Mouse (Mus musculus) midbrain, embryonic 12.5 days (tissue): Measurements from ENCODE around the gene Mtor. TPM values are rescaled to one million over a fixed set of nuclear protein-coding genes. Genes with fewer than 3 reads are reported as not detected.
A peak's percentile ranks its signal among the peaks of the same experiment; 100 is the strongest.

Experiments
- ATAC-seq: fragments of 200-750 bp; cut with Nextera tagmentation; 2 replicates; pipeline ENCODE4 v1.8.0; 2017; ENCODE audit warnings: low read depth, moderate TSS enrichment, moderate library complexity; ENCODE audit not compliant: low FRiP score
- H3K27ac ChIP-seq: fragments of 300-500 bp; sonication (generic); replicated peaks from 2 replicates; pipeline ENCODE4 v1.5.1; 2016; ENCODE audit warnings: mild to moderate bottlenecking
- H3K27me3 ChIP-seq: fragments of 300-500 bp; sonication (generic); 2 replicates; pipeline ENCODE4 v1.6.1; 2016; ENCODE audit warnings: mild to moderate bottlenecking
- H3K36me3 ChIP-seq: fragments of 300-500 bp; sonication (generic); 2 replicates; pipeline ENCODE4 v1.6.1; 2016
- H3K4me1 ChIP-seq: fragments of 300-500 bp; sonication (generic); 2 replicates; pipeline ENCODE4 v1.6.1; 2016
- H3K4me2 ChIP-seq: fragments of 300-500 bp; sonication (generic); replicated peaks from 2 replicates; pipeline ENCODE4 v1.6.1; 2016; ENCODE audit warnings: mild to moderate bottlenecking, moderate library complexity
- H3K4me3 ChIP-seq: fragments of 300-500 bp; sonication (generic); 2 replicates; pipeline ENCODE4 v1.5.1; 2016; ENCODE audit warnings: mild to moderate bottlenecking
- H3K9ac ChIP-seq: fragments of 300-500 bp; sonication (generic); replicated peaks from 2 replicates; pipeline ENCODE4 v1.6.1; 2016; ENCODE audit warnings: mild to moderate bottlenecking, moderate library complexity
- H3K9me3 ChIP-seq: fragments of 300-500 bp; sonication (generic); 2 replicates; pipeline ENCODE4 v1.6.1; 2016; ENCODE audit warnings: mild to moderate bottlenecking
- WGBS: fragments of 180-500 bp; shearing (Covaris S2); methylation state at CpG from one replicate; pipeline ENCODE4 v1.1.7; 2016; 5-methylcytosine and 5-hydroxymethylcytosine counted together
- polyA plus RNA-seq: library from polyadenylated mRNA; unstranded; fragments of >200 nt; fragmentation: Nextera tagmentation; extraction: Ambion mirVana; gene quantifications from 2 replicates; pipeline ENCODE4 v1.2.1, GENCODE M21; 2016

Gene Mtor
- polyA plus RNA-seq, 1 experiment from 2014 or later = 33.3 TPM

DNA sequence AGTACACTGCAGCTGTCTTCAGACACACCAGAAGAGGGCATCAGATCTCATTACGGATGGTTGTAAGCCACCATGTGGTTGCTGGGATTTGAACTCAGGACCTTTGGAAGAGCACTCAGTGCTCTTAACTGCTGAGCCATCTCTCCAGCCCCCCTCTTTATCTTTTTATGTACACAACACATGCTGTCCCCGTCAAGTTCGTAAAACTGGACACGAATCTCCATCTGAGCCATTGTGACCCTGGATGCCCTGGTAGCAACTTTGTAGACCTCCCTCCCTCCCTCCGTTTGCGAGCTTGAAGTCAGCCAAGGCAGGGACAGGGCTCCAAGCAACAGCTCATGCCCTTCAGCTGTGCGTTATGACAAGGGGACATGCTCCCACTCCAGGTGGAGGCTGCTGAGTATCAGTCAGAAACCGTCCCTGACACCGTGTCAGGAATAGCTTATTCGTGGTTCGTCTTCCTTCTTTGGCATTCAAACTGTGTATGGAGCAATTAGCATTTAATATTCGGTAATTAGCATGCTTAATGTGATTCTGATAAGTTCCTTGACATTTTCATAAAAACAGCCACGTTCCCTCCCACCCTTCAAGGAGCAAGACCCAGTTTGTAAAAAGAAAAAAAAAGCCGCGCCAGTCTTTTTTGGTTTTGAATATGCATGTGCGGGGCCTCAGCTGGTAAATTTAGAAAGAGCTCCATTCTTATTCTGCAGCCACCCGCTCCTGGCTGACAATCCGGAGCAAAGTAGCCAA lies 142.2 kb downstream of the Mtor start:
- Histone ChIP-seq H3K9ac (peak overlapping the region; percentile 48), H3K4me1 (peaks cover 19% of the 10 kb centered on the region), H3K9me3 (no peaks in the 10 kb centered on the region), H3K36me3 (peaks cover 28% of the 10 kb centered on the region), H3K27ac (peak overlapping the region; percentile 75), H3K27me3 (no peaks in the 10 kb centered on the region), H3K4me2 (peak overlapping the region; percentile 71), H3K4me3 (peak overlapping the region; percentile 82)
- no peak; the same call in 1 of the 2 replicates for ATAC-seq
- WGBS = 7% methylated on average over 18 of the region's 18 CpGs

DNA sequence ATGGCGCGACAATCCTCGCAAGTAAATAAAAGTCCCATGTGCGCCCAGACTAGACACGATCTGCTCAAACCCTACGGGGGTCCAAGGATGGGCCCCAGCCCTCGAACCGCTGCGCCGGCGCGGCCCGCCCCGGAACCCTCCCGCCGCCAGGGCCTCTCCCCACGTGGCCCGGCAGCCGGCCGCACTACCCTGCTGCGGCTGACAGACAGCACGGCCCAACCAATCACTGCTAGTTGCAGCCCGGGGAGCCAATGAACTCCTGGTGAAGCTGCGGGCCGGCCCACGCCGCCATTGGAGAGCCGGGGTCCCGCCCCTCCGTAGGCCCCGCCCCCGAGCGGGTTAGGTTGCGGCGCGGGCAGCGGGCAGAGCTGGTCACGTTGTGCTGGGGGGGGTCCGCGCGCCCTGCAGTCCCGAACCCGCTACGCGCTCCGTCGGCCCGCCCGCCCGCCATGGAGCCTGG lies 142.8 kb downstream of the Mtor start, which contains the start of gene Srm:
TSS of gene Srm (plus strand) at position 333 of the 460 bp plus-strand sequence.
- Histone ChIP-seq H3K4me1 (peaks cover 21% of the 10 kb centered on the region), H3K27ac (peak within 1 kb of the TSS; percentile 75), H3K4me3 (peak within 1 kb of the TSS; percentile 82), H3K4me2 (peak within 1 kb of the TSS; percentile 71), H3K9ac (peak within 1 kb of the TSS; percentile 73), H3K9me3 (no peaks in the 10 kb centered on the region), H3K27me3 (no peaks in the 10 kb centered on the region), H3K36me3 (peaks cover 34% of the 10 kb centered on the region)
- ATAC-seq = peak; percentile 100
- under 1% methylated on average over 40 of the region's 50 CpGs for WGBS

DNA sequence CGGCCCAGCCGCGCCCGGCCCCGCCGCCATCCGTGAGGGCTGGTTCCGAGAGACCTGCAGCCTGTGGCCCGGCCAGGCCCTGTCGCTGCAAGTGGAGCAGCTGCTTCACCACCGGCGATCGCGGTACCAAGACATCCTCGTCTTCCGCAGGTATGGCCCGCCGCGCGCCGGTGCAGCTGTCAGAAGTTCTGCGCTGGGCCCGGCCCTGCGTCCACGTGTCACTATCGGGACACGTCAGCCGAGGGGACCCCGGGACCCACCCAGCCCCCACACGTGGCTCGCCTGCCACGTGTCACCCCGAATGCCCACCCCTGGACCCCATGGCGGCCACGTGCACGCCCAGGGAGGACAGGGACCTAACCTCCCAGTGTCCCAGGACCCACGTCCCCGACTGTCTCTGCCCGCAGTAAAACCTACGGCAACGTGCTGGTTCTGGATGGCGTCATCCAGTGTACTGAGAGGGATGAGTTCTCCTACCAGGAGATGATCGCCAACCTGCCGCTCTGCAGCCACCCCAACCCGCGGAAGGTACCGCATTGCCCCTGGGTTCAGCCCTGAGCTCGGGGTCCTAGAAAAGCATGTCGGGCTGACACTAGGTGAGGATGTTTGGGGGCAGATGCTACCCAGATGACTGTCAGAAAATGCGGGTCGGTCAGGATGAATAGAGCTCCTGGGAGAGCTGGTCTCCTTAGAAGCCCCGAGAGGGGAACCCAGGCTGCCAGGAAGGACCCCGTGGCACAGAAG lies 143.4 kb downstream of the Mtor start:
- WGBS = under 1% methylated on average over 53 of the region's 53 CpGs
- Histone ChIP-seq H3K9me3 (no peaks in the 10 kb centered on the region), H3K36me3 (peaks cover 40% of the 10 kb centered on the region), H3K4me2 (peak overlapping the region; percentile 71), H3K27ac (no peak overlapping the region), H3K27me3 (no peaks in the 10 kb centered on the region), H3K4me1 (peaks cover 21% of the 10 kb centered on the region), H3K9ac (peak overlapping the region; percentile 73), H3K4me3 (peak overlapping the region; percentile 82)
- ATAC-seq = peak; percentile 39; the same call in 1 of the 2 replicates

DNA sequence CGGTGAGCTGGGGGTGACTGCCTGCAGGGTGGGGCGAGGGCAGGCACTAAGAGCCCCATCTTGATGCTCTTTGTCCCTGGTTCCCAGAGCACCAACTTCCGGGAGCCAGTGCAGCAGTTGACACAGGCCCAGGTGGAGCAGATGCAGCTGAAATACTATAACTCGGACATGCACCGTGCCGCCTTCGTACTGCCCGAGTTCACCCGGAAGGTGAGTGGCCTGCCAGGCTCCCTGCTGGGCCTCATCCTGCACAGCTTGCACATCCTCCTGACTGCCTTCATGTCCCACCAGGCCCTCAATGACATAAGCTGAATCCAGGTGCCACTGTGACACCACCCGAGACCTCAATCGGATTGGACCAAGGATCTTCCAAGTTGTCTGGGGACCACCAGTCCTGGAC lies 145.6 kb downstream of the Mtor start:
- H3K4me3 ChIP-seq = no peak overlapping the region
- no peak for ATAC-seq
- H3K36me3 ChIP-seq = peaks cover 58% of the 10 kb centered on the region
- WGBS = 94% methylated on average over 11 of the region's 11 CpGs
- H3K9ac ChIP-seq = no peak overlapping the region
- H3K4me2 ChIP-seq = no peak overlapping the region
- H3K27ac ChIP-seq = no peak overlapping the region
- no peaks in the 10 kb centered on the region for H3K27me3 ChIP-seq
- H3K4me1 ChIP-seq = peaks cover 21% of the 10 kb centered on the region
- no peaks in the 10 kb centered on the region for H3K9me3 ChIP-seq

DNA sequence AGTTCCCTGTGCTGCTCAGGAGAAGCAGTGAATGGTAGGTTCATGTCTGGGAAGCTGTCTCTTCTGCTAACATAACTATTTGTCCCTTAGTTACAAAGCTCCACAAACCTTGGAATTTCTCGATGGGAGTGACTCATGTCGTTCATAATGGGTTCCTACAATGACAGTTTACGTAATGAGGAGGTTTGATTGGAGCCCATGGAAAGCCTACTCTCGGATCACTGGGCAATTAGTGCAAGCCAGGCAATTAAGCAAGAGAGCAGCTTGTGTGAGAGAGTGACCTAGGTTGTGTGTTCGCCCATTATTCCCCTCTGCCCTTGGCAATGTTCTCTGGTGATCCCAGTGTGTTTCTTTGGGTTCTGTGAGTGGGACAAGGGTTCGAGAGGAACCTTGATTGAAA lies 147.5 kb downstream of the Mtor start:
- H3K4me2 ChIP-seq = no peak overlapping the region
- no peak overlapping the region for H3K9ac ChIP-seq
- H3K4me3 ChIP-seq = no peak overlapping the region
- no peaks in the 10 kb centered on the region for H3K27me3 ChIP-seq
- no peak overlapping the region for H3K27ac ChIP-seq
- peaks cover 18% of the 10 kb centered on the region for H3K4me1 ChIP-seq
- ATAC-seq = no peak
- WGBS = 83% methylated on average over 6 of the region's 6 CpGs
- no peaks in the 10 kb centered on the region for H3K9me3 ChIP-seq
- peaks cover 59% of the 10 kb centered on the region for H3K36me3 ChIP-seq

DNA sequence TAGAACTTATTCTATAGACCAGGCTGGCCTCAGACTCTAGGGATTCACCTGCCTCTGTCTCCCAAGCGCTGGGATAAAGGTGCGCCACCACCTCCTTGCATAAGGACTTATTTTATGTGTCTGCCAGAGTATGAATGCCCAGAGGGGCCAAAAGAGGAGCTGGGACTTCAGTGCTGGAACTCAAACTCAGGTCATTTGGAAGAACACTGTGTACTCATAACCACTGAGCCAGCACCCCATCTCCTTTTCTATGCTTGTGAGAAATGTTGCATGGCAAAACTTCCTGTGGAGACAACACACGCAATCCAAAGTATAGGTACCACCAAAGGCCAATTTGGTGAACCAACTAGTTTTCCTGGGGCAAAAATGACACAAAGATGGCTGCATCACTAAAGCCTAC lies 148.3 kb downstream of the Mtor start:
- Histone ChIP-seq H3K36me3 (peaks cover 59% of the 10 kb centered on the region), H3K4me1 (peaks cover 18% of the 10 kb centered on the region), H3K4me3 (no peak overlapping the region)

DNA sequence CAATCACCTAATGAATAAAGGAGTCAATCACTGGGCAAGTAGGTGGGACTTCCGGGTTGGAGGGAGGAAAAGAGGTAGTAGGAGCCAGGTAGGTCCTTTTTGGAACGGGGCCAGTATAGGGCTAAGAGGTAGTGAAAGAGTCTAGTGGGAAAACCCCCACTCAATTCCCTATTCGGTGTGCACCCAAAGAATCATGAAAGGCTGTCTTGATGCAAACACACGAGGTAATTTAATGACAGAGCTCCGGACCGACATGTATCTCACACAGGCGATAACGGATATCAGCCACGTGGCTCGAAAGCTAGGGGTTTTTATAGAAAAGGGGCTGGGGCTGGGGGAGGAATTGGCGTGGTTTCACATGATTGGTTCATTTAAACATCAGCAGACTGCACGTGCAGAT lies 150.4 kb downstream of the Mtor start:
- H3K9ac ChIP-seq = no peak overlapping the region
- WGBS = 96% methylated on average over 12 of the region's 12 CpGs

More for the DNA sequence above, 148.3 kb downstream of the Mtor start:
- H3K27ac ChIP-seq = no peak overlapping the region
- WGBS = 94% methylated on average over 3 of the region's 3 CpGs
- H3K27me3 ChIP-seq = no peaks in the 10 kb centered on the region
- no peak overlapping the region for H3K4me2 ChIP-seq
- no peak overlapping the region for H3K9ac ChIP-seq
- H3K9me3 ChIP-seq = no peaks in the 10 kb centered on the region
- no peak for ATAC-seq

DNA sequence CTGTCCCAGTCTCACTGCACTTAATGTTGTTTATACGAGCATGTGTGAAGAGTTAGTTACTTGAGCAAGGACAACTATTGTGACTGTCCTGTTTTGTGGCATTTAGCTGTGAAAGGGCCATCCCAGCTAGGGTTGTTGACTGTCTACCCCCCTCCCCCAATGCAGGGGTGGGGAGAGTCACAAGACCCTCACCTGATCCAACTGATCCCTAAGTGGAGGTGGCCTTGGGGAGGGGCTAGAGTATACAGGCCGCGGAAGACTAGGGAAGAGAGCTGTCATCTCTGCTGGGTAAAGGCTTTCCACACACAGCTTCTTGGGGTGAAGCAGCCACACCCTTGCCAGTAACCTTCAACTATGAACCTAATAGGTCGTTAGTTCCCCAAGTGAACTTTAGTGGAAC lies 151.9 kb downstream of the Mtor start:
- WGBS = 90% methylated on average over 4 of the region's 4 CpGs
- H3K9me3 ChIP-seq = no peaks in the 10 kb centered on the region
- no peak for ATAC-seq

More for the DNA sequence above, 150.4 kb downstream of the Mtor start:
- no peak overlapping the region for H3K4me3 ChIP-seq
- H3K27ac ChIP-seq = no peak overlapping the region
- H3K36me3 ChIP-seq = peaks cover 49% of the 10 kb centered on the region
- no peaks in the 10 kb centered on the region for H3K9me3 ChIP-seq
- no peak for ATAC-seq
- no peaks in the 10 kb centered on the region for H3K27me3 ChIP-seq
- H3K4me2 ChIP-seq = no peak overlapping the region
- H3K4me1 ChIP-seq = peaks cover 3% of the 10 kb centered on the region; the same call in 1 of the 2 replicates

DNA sequence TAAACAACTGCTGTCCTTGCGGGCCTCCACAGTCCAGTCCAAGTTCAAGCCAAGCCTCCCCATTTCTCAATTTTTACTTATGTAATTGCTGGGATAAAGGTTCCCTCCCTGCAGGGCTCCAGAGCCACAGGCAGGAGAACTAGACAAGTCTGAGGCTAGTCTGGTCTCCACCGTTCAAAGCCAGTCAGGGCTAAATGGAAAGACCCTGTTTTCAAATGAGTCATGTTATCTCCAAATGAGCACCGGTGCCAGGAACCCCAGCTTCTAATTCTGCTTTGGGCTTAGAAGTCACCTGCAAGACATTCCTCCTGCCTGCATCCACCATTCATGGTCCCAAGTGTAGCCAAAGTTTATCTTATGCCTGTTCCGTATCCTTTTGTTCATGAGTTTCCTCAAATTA lies 153.5 kb downstream of the Mtor start:
- H3K36me3 ChIP-seq = peaks cover 18% of the 10 kb centered on the region
- WGBS = 91% methylated on average over 4 of the region's 4 CpGs
- no peak overlapping the region for H3K4me3 ChIP-seq
- no peaks in the 10 kb centered on the region for H3K27me3 ChIP-seq
- no peak overlapping the region for H3K27ac ChIP-seq
- no peaks in the 10 kb centered on the region for H3K9me3 ChIP-seq
- H3K4me1 ChIP-seq = no peaks in the 10 kb centered on the region
- H3K4me2 ChIP-seq = no peak overlapping the region
- no peak for ATAC-seq
- no peak overlapping the region for H3K9ac ChIP-seq

More for the DNA sequence above, 151.9 kb downstream of the Mtor start:
- Histone ChIP-seq H3K9ac (no peak overlapping the region), H3K36me3 (peaks cover 34% of the 10 kb centered on the region), H3K4me2 (no peak overlapping the region), H3K27me3 (no peaks in the 10 kb centered on the region), H3K4me3 (no peak overlapping the region), H3K27ac (no peak overlapping the region), H3K4me1 (peaks cover 3% of the 10 kb centered on the region; the same call in 1 of the 2 replicates)

DNA sequence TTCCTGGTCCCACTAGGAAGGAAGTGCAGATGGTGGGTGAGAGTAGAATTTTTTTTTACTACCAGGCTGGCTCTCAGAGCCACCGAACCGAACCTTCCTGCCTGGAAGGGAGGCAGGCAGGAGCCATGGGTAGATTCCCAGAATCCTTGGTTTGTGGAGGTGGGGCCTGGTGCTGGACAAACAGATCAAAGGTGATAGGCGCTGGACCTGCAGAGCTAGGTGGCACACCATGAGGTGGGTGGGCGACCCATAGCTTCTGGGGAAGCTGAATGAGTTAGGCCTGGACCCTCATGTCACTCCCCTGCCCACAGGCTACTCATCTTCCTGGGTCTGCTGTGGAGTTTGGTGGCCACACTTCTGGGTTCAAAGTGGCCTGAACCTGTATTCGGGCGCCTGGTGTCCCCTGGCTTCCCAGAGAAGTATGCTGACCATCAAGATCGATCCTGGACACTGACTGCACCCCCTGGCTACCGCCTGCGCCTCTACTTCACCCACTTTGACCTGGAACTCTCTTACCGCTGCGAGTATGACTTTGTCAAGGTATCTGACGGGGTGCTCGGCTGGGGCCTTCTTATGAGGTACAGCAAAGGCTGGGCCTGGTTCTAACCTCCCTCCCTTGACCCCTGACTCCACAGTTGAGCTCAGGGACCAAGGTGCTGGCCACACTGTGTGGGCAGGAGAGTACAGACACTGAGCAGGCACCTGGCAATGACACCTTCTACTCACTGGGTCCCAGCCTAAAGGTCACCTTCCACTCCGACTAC lies 154.1 kb downstream of the Mtor start, which contains the start of gene Masp2:
TSS of gene Masp2 (plus strand) at position 198 of the 764 bp plus-strand sequence.
- Histone ChIP-seq H3K9ac (no peak within 1 kb of the TSS), H3K27me3 (no peaks in the 10 kb centered on the region), H3K4me3 (no peak within 1 kb of the TSS), H3K4me2 (no peak within 1 kb of the TSS), H3K4me1 (no peaks in the 10 kb centered on the region), H3K36me3 (peaks cover 16% of the 10 kb centered on the region), H3K27ac (no peak within 1 kb of the TSS), H3K9me3 (no peaks in the 10 kb centered on the region)
- ATAC-seq = no peak
- 88% methylated on average over 14 of the region's 14 CpGs for WGBS

DNA sequence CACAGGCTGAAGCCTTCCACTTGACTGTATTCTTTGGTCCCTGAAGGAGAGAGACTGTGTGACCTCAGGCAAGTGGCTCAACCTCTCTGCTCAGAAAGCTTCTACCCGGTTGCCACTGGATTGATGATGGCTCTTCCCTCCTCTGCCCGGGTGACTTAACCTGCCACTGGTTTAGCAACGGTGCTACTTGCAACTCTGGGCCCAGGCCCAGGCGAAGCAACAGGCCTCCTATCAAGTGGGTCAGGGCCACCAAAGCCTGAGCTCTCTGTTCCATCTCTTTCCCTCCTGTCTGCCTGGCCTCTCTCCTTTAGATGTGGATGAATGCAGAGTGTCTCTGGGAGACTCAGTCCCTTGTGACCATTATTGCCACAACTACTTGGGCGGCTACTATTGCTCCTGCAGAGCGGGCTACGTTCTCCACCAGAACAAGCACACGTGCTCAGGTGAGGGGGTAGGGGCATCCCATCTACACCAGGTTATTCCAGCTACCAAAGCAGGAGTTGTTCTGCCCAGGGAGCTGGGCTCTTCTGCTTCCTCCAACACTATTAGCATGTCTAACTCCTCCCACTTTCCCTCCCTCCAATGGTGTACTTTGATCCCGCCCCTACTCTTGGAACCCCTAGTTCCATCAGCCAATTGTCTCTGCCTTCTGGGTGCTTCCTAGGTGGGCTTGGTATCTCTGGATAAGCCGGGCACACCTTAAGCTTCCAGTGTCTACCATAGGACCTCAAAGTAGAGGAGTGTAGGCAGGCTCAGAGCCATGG lies 155.1 kb downstream of the Mtor start:
- H3K27me3 ChIP-seq = no peaks in the 10 kb centered on the region
- ATAC-seq = no peak
- no peak overlapping the region for H3K4me2 ChIP-seq
- no peaks in the 10 kb centered on the region for H3K9me3 ChIP-seq
- peaks cover 8% of the 10 kb centered on the region for H3K36me3 ChIP-seq
- H3K9ac ChIP-seq = no peak overlapping the region
- 71% methylated on average over 10 of the region's 10 CpGs for WGBS
- no peak overlapping the region for H3K27ac ChIP-seq
- no peak overlapping the region for H3K4me3 ChIP-seq
- H3K4me1 ChIP-seq = no peaks in the 10 kb centered on the region
